Mouse (Mus musculus) bone marrow, adult 2 months (tissue): ENCODE measurements around the gene Coa4.

Experiments used
- CTCF ChIP-seq: fragments of 200-500 bp; IDR thresholded peaks from 2 replicates; pipeline ENCODE4 v1.5.1; 2011; ENCODE audit warnings: low read length, control low read depth; ENCODE audit not compliant: control insufficient read depth, insufficient read depth
- POLR2A ChIP-seq: fragments of 200-500 bp; IDR thresholded peaks from 2 replicates; pipeline ENCODE4 v1.6.1; 2011; ENCODE audit warnings: low read depth, mild to moderate bottlenecking, control low read depth, low read length, borderline replicate concordance; ENCODE audit not compliant: control insufficient read depth

GRCm38 (mm10) chr7:100494415-100494831 is 42.4 kb upstream of the Coa4 start:
- no peak for TF ChIP-seq CTCF
- no peak for TF ChIP-seq POLR2A
